Mouse (Mus musculus) liver, postnatal 0 days (tissue): ENCODE data around the gene Gm20431. TPM values are rescaled to one million over a fixed set of nuclear protein-coding genes. Genes with fewer than 3 reads are reported as not detected.

Experiments
- ATAC-seq: fragments of 200-750 bp; cut with Nextera tagmentation; 2 replicates; pipeline ENCODE4 v1.8.0; 2017; ENCODE audit warnings: mild to moderate bottlenecking, moderate library complexity
- DNase-seq: peaks from one replicate; pipeline ENCODE4 v3.0.0-alpha.2; 2016
- H3K27ac ChIP-seq: fragments of 300-500 bp; sonication (generic); 2 replicates; pipeline ENCODE4 v1.5.1; 2014; ENCODE audit warnings: antibody characterized with exemption, moderate library complexity, mild to moderate bottlenecking, low read depth
- H3K27me3 ChIP-seq: fragments of 300-500 bp; sonication (generic); 2 replicates; pipeline ENCODE4 v1.6.1; 2014; ENCODE audit warnings: low read length, control low read depth, mixed read lengths; ENCODE audit not compliant: insufficient read depth
- H3K36me3 ChIP-seq: fragments of 300-500 bp; sonication (generic); replicated peaks from 2 replicates; pipeline ENCODE4 v1.6.1; 2014; ENCODE audit warnings: mild to moderate bottlenecking, control low read depth, low read length, moderate library complexity, mixed read lengths; ENCODE audit not compliant: insufficient read depth
- H3K4me1 ChIP-seq: fragments of 300-500 bp; sonication (generic); 2 replicates; pipeline ENCODE4 v1.6.1; 2014; ENCODE audit warnings: antibody characterized with exemption, mild to moderate bottlenecking, control low read depth; ENCODE audit not compliant: insufficient read depth
- H3K4me2 ChIP-seq: fragments of 300-500 bp; sonication (generic); 2 replicates; pipeline ENCODE4 v1.6.1; 2014; ENCODE audit warnings: low read depth, mild to moderate bottlenecking, low read length, moderate library complexity, mixed read lengths
- H3K4me3 ChIP-seq: fragments of 300-500 bp; sonication (generic); 2 replicates; pipeline ENCODE4 v1.5.1; 2014; ENCODE audit warnings: low read depth, low read length
- H3K9ac ChIP-seq: fragments of 300-500 bp; sonication (generic); replicated peaks from 2 replicates; pipeline ENCODE4 v1.6.1; 2014; ENCODE audit warnings: mild to moderate bottlenecking, moderate library complexity
- H3K9me3 ChIP-seq: fragments of 300-500 bp; sonication (generic); 2 replicates; pipeline ENCODE4 v1.6.1; 2016; ENCODE audit warnings: mild to moderate bottlenecking, control low read depth, low read length, mixed read lengths
- CTCF ChIP-seq: sonication (generic); IDR thresholded peaks from 2 replicates; pipeline ENCODE4 v1.5.1; 2016; ENCODE audit warnings: antibody characterized with exemption, low read depth
- EP300 ChIP-seq: IDR thresholded peaks from 2 replicates; pipeline ENCODE4 v1.6.1; 2016; ENCODE audit warnings: antibody characterized with exemption, low read depth, mild to moderate bottlenecking
- WGBS: fragments of 180-500 bp; shearing (Covaris S2); extraction: QIAGEN DNeasy Blood & Tissue Kit; methylation state at CpG from one replicate; pipeline ENCODE4 v1.1.7; 2014; ENCODE audit not compliant: insufficient replicate concordance; 5-methylcytosine and 5-hydroxymethylcytosine counted together
- polyA plus RNA-seq: library from polyadenylated mRNA; unstranded; fragments of >200 nt; fragmentation: Nextera tagmentation; extraction: Ambion mirVana; gene quantifications from 2 replicates; pipeline ENCODE4 v1.2.1, GENCODE M21; 2015

Gm20431 gene
- polyA plus RNA-seq, 1 experiment from 2014 or later, result 1.7 TPM

- H3K9ac ChIP-seq, result no peak overlapping the region
- H3K9me3 ChIP-seq, result no peaks in the 10 kb centered on the region
- DNase-seq, result no peak
- no peak overlapping the region for H3K27ac ChIP-seq
- ATAC-seq, result no peak
- no peak overlapping the region for H3K4me3 ChIP-seq
- H3K4me2 ChIP-seq, result no peak overlapping the region
- peaks cover 19% of the 10 kb centered on the region for H3K4me1 ChIP-seq
- 88% methylated on average over 5 of the region's 5 CpGs for WGBS
- no peak for TF ChIP-seq EP300
- no peak for TF ChIP-seq CTCF
- no peaks in the 10 kb centered on the region for H3K27me3 ChIP-seq
- H3K36me3 ChIP-seq, result no peaks in the 10 kb centered on the region
These were observed 7.1 kb upstream of the Gm20431 start for GRCm38 (mm10) chr2:167668426-167668825.

- 80% methylated on average over 18 of the region's 18 CpGs for WGBS
These were observed 4.8 kb upstream of the Gm20431 start for GRCm38 (mm10) chr2:167665972-167666713.

GRCm38 (mm10) chr2:167662713-167663112 is 1.4 kb upstream of the Gm20431 start:
- Histone ChIP-seq H3K4me2 (peak overlapping the region; percentile 98; the same call in 1 of the 2 replicates), H3K36me3 (0 out of 2 replicates have a peak, but pooled peaks cover 6% of the 10 kb centered on the region), H3K9ac (no peak overlapping the region; the same call in 1 of the 2 replicates), H3K27me3 (peaks cover 2% of the 10 kb centered on the region), H3K9me3 (no peaks in the 10 kb centered on the region), H3K4me3 (no peak overlapping the region), H3K4me1 (peaks cover 28% of the 10 kb centered on the region), H3K27ac (no peak overlapping the region)
- no peak for ATAC-seq
- 56% methylated on average over 6 of the region's 6 CpGs for WGBS
- no peak for DNase-seq
- TF ChIP-seq EP300 (no peak), CTCF (no peak)

More at GRCm38 (mm10) chr2:167665972-167666713, 4.8 kb upstream of the Gm20431 start:
- DNase-seq (no peak), ATAC-seq (no peak)
- H3K9ac ChIP-seq, result no peak overlapping the region
- H3K4me1 ChIP-seq, result peaks cover 11% of the 10 kb centered on the region
- TF ChIP-seq EP300 (no peak), CTCF (no peak)
- no peaks in the 10 kb centered on the region for H3K36me3 ChIP-seq
- no peaks in the 10 kb centered on the region; the same call in 1 of the 2 replicates for H3K27me3 ChIP-seq
- no peak overlapping the region for H3K27ac ChIP-seq
- no peaks in the 10 kb centered on the region for H3K9me3 ChIP-seq
- H3K4me2 ChIP-seq, result no peak overlapping the region
- H3K4me3 ChIP-seq, result no peak overlapping the region

GRCm38 (mm10) chr2:167660611-167660971 is 705 bp downstream of the Gm20431 start:
- H3K9me3 ChIP-seq, result no peaks in the 10 kb centered on the region
- peak overlapping the region; percentile 52 for H3K27ac ChIP-seq
- H3K27me3 ChIP-seq, result peaks cover 2% of the 10 kb centered on the region
- ATAC-seq (no peak), DNase-seq (no peak)
- TF ChIP-seq EP300 (no peak), CTCF (no peak)
- H3K4me1 ChIP-seq, result peaks cover 37% of the 10 kb centered on the region
- H3K9ac ChIP-seq, result peak overlapping the region; percentile 84
- WGBS, result 8% methylated on average over 12 of the region's 12 CpGs
- peak overlapping the region; percentile 75 for H3K4me3 ChIP-seq
- H3K36me3 ChIP-seq, result 0 out of 2 replicates have a peak, but pooled peaks cover 9% of the 10 kb centered on the region
- peak overlapping the region; percentile 98 for H3K4me2 ChIP-seq

- ATAC-seq (no peak), DNase-seq (no peak)
- WGBS, result 41% methylated on average over 13 of the region's 13 CpGs
- Histone ChIP-seq H3K9me3 (no peaks in the 10 kb centered on the region), H3K4me3 (peak overlapping the region; percentile 75), H3K27ac (peak overlapping the region; percentile 52; the same call in 1 of the 2 replicates), H3K4me2 (peak overlapping the region; percentile 98), H3K9ac (peak overlapping the region; percentile 84), H3K36me3 (0 out of 2 replicates have a peak, but pooled peaks cover 9% of the 10 kb centered on the region), H3K27me3 (peaks cover 2% of the 10 kb centered on the region), H3K4me1 (peaks cover 40% of the 10 kb centered on the region)
- TF ChIP-seq CTCF (no peak), EP300 (no peak)
These were observed 1.3 kb downstream of the Gm20431 start for GRCm38 (mm10) chr2:167659847-167660610.
